In genomic region chr8:25389371-25389855, GRCm38 (mm10) we compare ENCODE assay signal across 8 mouse cellular contexts.
DNase-seq lines count a peak whose midpoint lies in the region; ATAC-seq and TF ChIP-seq lines count a peak whose summit lies in the region.

No protein-coding gene starts in this region.

- H3K4me3 ChIP-seq in heart, embryonic 12.5 days, result no peak overlapping the region
- no peak overlapping the region for H3K4me3 ChIP-seq in forebrain, postnatal 0 days (ENCODE audit: low read depth, low read length)
- H3K4me3 ChIP-seq in hindbrain, embryonic 16.5 days (ENCODE audit: low read length), result no peak overlapping the region

- ATAC-seq in heart, embryonic 12.5 days (ENCODE audit: insufficient number of reproducible peaks, low FRiP score), result no peak
- ATAC-seq in forebrain, postnatal 0 days, result peak; percentile 78
- ATAC-seq in hindbrain, embryonic 16.5 days, result peak; percentile 84
- no peak for ATAC-seq in megakaryocyte, adult 5-6 weeks (ENCODE audit: poor library complexity, severe bottlenecking)

- no peaks in the 10 kb centered on the region for H3K36me3 ChIP-seq in heart, embryonic 12.5 days
- no peaks in the 10 kb centered on the region for H3K36me3 ChIP-seq in forebrain, postnatal 0 days (ENCODE audit: insufficient read depth)
- H3K36me3 ChIP-seq in hindbrain, embryonic 16.5 days (ENCODE audit: control insufficient read depth, insufficient read depth, low read length), result no peaks in the 10 kb centered on the region

- no peak overlapping the region for H3K27ac ChIP-seq in heart, embryonic 12.5 days (ENCODE audit: poor library complexity, severe bottlenecking)
- H3K27ac ChIP-seq in forebrain, postnatal 0 days (ENCODE audit: low read depth, low read length), result peak overlapping the region; percentile 46; the same call in 1 of the 2 replicates
- H3K27ac ChIP-seq in hindbrain, embryonic 16.5 days (ENCODE audit: low read depth, low read length), result peak overlapping the region; percentile 65

- H3K9me3 ChIP-seq in heart, embryonic 12.5 days (replicated peaks), result no peaks in the 10 kb centered on the region
- H3K9me3 ChIP-seq in forebrain, postnatal 0 days (ENCODE audit: low read length), result no peaks in the 10 kb centered on the region
- H3K9me3 ChIP-seq in hindbrain, embryonic 16.5 days (ENCODE audit: control insufficient read depth, low read length), result no peaks in the 10 kb centered on the region

- H3K27me3 ChIP-seq in heart, embryonic 12.5 days (replicated peaks), result no peaks in the 10 kb centered on the region
- no peaks in the 10 kb centered on the region for H3K27me3 ChIP-seq in forebrain, postnatal 0 days (ENCODE audit: insufficient read depth, low read length)
- H3K27me3 ChIP-seq in hindbrain, embryonic 16.5 days (replicated peaks; ENCODE audit: control insufficient read depth, insufficient read depth, low read length), result no peaks in the 10 kb centered on the region

- TF ChIP-seq CTCF in brain, embryonic 14.5 days (IDR thresholded peaks at IDR 0.05; ENCODE audit: borderline replicate concordance, extremely low read depth, insufficient read depth, insufficient read length), result no peak
- no peak for TF ChIP-seq CTCF in forebrain, postnatal 0 days (IDR thresholded peaks at IDR 0.05; ENCODE audit: low read depth)

- 49% methylated on average over 10 of the region's 10 CpGs for WGBS in heart, embryonic 12.5 days
- 15% methylated on average over 10 of the region's 10 CpGs for WGBS in forebrain, postnatal 0 days
- 19% methylated on average over 10 of the region's 10 CpGs for WGBS in hindbrain, embryonic 16.5 days

- DNase-seq in heart, adult 18-20 months, result peak; percentile 49 to 52
- DNase-seq in brain, embryonic 14.5 days (ENCODE audit: low read depth), result peak; percentile 90
- peak; percentile 74 for DNase-seq in forebrain, postnatal 0 days
- peak; percentile 8 for DNase-seq in lung, postnatal 36 days
- no peak for DNase-seq in thymus, postnatal 4 days

- H3K9ac ChIP-seq in heart, embryonic 12.5 days, result no peak overlapping the region
- H3K9ac ChIP-seq in forebrain, postnatal 0 days, result no peak overlapping the region
- 0 out of 2 replicates have a peak overlapping the region, but pooled peaks have one; percentile 41 for H3K9ac ChIP-seq in hindbrain, embryonic 16.5 days (ENCODE audit: low read depth, low read length)

- TF ChIP-seq POLR2A in brain, embryonic 14.5 days (IDR thresholded peaks at IDR 0.05; ENCODE audit: borderline replicate concordance, extremely low read depth, insufficient read depth, insufficient read length, poor library complexity, severe bottlenecking), result no peak

- H3K4me2 ChIP-seq in heart, embryonic 12.5 days, result no peak overlapping the region
- H3K4me2 ChIP-seq in forebrain, postnatal 0 days (ENCODE audit: low read depth), result no peak overlapping the region
- peak overlapping the region; percentile 12; the same call in 1 of the 2 replicates for H3K4me2 ChIP-seq in hindbrain, embryonic 16.5 days (ENCODE audit: low read length)

- no peaks in the 10 kb centered on the region for H3K4me1 ChIP-seq in heart, embryonic 12.5 days (replicated peaks)
- peaks cover 9% of the 10 kb centered on the region; the same call in 1 of the 2 replicates for H3K4me1 ChIP-seq in forebrain, postnatal 0 days (ENCODE audit: insufficient read depth)
- peaks cover 31% of the 10 kb centered on the region for H3K4me1 ChIP-seq in hindbrain, embryonic 16.5 days (ENCODE audit: control insufficient read depth, insufficient read depth, low read depth, low read length)

Comparison
In these comparisons a context has a peak if more than half of its experiments do, and no peak if none do; other contexts are left out.
1. ATAC-seq: peak in forebrain, postnatal 0 days (single experiment) and hindbrain, embryonic 16.5 days (single experiment); none in heart, embryonic 12.5 days (single experiment) and megakaryocyte, adult 5-6 weeks (single experiment).